Mouse (Mus musculus): ENCODE results near the gene Cmpk2. TPM values are rescaled to one million over a fixed set of nuclear protein-coding genes. Genes with fewer than 3 reads are reported as not detected.

Gene Cmpk2
- polyA plus RNA-seq, 1 experiment from 2014 or later: 11.7 TPM

DNA sequence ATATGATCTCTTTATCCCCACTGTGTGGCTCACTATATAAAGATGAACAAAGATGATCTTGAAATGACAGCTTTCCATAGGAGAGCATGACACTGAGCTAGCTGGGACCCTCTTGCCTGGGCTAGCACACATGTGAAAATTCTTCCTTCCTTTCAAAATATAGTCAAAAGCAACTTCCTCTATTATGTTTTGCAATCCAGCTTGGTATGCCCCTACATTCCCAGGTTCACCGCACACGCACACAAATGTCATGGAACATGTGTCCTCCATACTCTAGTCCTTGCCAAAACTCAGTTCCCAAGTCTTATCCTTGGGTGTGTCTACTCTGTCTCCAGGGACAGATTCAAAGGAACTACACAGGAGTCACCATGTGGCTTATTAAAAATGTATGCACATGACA lies 19.5 kb upstream of the Cmpk2 start:
- no peaks in the 10 kb centered on the region for H3K27me3 ChIP-seq (replicated peaks; ENCODE audit: control insufficient read depth, insufficient read depth, low read length)
- ATAC-seq (no peak), DNase-seq (ENCODE audit: low spot score) (no peak)
- no peak overlapping the region for H3K4me2 ChIP-seq (ENCODE audit: low read length)
- H3K9ac ChIP-seq (ENCODE audit: low read length): no peak overlapping the region
- no peak overlapping the region for H3K27ac ChIP-seq (ENCODE audit: low read depth, low read length)
- no peaks in the 10 kb centered on the region for H3K4me1 ChIP-seq (ENCODE audit: control insufficient read depth, insufficient read depth, low read length)
- H3K9me3 ChIP-seq (replicated peaks; ENCODE audit: control insufficient read depth, low read length): no peaks in the 10 kb centered on the region
- no peak overlapping the region for H3K4me3 ChIP-seq (ENCODE audit: low read depth, low read length)
- WGBS: 97% methylated on average over 2 of the region's 2 CpGs
- H3K36me3 ChIP-seq (ENCODE audit: control insufficient read depth, insufficient read depth, low read length): no peaks in the 10 kb centered on the region

GRCm38 (mm10) chr12:26451150-26451549 lies 17.9 kb upstream of the Cmpk2 start:
- DNase-seq (ENCODE audit: low spot score) (no peak), ATAC-seq (no peak)
- Histone ChIP-seq H3K4me3 (ENCODE audit: low read depth, low read length) (no peak overlapping the region), H3K36me3 (ENCODE audit: control insufficient read depth, insufficient read depth, low read length) (no peaks in the 10 kb centered on the region), H3K4me1 (ENCODE audit: control insufficient read depth, insufficient read depth, low read length) (0 out of 2 replicates have a peak, but pooled peaks cover 3% of the 10 kb centered on the region), H3K27me3 (replicated peaks; ENCODE audit: control insufficient read depth, insufficient read depth, low read length) (no peaks in the 10 kb centered on the region), H3K4me2 (ENCODE audit: low read length) (no peak overlapping the region), H3K9me3 (replicated peaks; ENCODE audit: control insufficient read depth, low read length) (no peaks in the 10 kb centered on the region), H3K9ac (ENCODE audit: low read length) (no peak overlapping the region), H3K27ac (ENCODE audit: low read depth, low read length) (no peak overlapping the region)
- WGBS: 62% methylated on average over 1 of the region's 1 CpGs

DNA sequence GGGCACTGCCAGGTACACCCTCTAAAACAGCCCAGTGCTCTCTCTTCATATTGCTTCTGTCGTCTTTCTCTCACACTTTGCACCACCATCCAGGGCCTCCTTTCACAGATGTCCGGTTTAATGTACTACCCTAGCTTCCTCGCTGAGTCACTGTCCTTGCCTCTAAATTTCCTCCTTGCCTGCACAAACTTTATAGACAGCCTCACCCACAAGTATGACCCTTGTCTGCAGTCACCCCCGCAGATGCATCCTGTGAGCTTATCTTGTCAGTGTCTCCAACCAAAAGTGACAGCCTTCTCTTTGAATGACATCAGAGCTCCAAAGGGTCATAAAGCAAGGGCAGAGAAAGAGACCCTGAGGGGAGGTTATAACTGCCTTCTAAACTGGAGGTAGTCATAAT lies 16.1 kb upstream of the Cmpk2 start:
- 92% methylated on average over 4 of the region's 4 CpGs for WGBS
- H3K9ac ChIP-seq (ENCODE audit: low read length): no peak overlapping the region
- no peak for ATAC-seq

DNA sequence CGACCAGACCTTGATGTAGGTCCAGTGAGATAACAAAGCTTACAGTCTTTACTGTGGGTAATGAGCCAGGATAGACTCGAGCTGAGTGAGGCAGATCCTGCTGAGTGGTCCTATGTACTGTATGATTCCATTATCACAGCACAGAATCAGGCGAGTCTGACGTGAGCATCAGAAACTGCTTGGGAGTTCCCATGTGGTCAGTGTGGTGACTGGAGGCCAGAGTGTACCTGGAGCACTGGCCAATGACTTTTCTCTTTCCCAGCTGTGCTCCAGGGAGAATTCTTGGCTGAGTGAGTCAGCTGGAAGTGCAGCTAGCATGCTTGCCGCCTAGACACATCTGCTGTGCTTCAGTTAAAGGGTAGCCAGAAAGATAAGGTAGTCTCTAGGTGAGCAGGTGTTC lies 14.3 kb upstream of the Cmpk2 start:
- no peak overlapping the region for H3K9ac ChIP-seq (ENCODE audit: low read length)
- 0 out of 2 replicates have a peak, but pooled peaks cover 6% of the 10 kb centered on the region for H3K4me1 ChIP-seq (ENCODE audit: control insufficient read depth, insufficient read depth, low read length)
- H3K4me3 ChIP-seq (ENCODE audit: low read depth, low read length): no peak overlapping the region
- H3K36me3 ChIP-seq (ENCODE audit: control insufficient read depth, insufficient read depth, low read length): no peaks in the 10 kb centered on the region
- H3K9me3 ChIP-seq (replicated peaks; ENCODE audit: control insufficient read depth, low read length): no peaks in the 10 kb centered on the region
- 46% methylated on average over 5 of the region's 5 CpGs for WGBS
- H3K27ac ChIP-seq (ENCODE audit: low read depth, low read length): no peak overlapping the region
- no peak overlapping the region for H3K4me2 ChIP-seq (ENCODE audit: low read length)
- H3K27me3 ChIP-seq (replicated peaks; ENCODE audit: control insufficient read depth, insufficient read depth, low read length): no peaks in the 10 kb centered on the region
- DNase-seq (ENCODE audit: low spot score) (no peak), ATAC-seq (no peak)

More for the DNA sequence above, 16.1 kb upstream of the Cmpk2 start:
- Histone ChIP-seq H3K36me3 (ENCODE audit: control insufficient read depth, insufficient read depth, low read length) (no peaks in the 10 kb centered on the region), H3K4me1 (ENCODE audit: control insufficient read depth, insufficient read depth, low read length) (0 out of 2 replicates have a peak, but pooled peaks cover 6% of the 10 kb centered on the region), H3K4me3 (ENCODE audit: low read depth, low read length) (no peak overlapping the region), H3K27me3 (replicated peaks; ENCODE audit: control insufficient read depth, insufficient read depth, low read length) (no peaks in the 10 kb centered on the region), H3K9me3 (replicated peaks; ENCODE audit: control insufficient read depth, low read length) (no peaks in the 10 kb centered on the region), H3K4me2 (ENCODE audit: low read length) (no peak overlapping the region), H3K27ac (ENCODE audit: low read depth, low read length) (no peak overlapping the region)
- DNase-seq (ENCODE audit: low spot score): no peak

DNA sequence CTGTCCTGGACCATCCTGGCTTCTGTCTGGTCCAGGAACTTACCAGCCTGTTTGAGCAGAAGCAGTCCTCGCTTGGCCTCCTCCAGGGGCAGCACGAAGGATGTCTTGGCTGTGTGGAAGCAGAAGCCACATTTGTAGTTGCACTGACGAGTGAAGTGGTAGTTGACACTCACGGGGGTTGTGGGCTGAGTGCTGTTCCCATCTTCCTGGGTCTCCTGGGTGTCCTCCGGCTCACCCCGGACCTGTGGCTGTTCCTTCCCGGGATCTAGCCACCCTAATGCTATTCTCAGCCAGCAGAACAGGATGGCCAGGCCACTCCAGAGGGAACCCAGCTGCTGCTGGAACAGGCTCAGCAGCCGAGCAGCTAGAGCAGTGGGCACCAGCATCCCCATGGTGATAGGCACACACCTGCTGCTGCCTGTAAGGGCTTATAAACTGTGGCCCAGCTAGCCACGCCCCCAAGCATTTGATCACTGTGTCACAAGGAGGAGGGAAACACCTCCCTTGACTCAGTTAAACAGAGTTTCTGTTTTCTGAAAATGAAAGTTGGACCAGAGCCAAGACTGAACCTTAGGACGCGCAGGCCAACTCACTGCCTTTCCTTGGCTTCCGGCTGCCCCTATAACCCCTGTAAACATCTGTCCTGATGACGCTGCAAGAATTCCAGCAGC lies 12.8 kb upstream of the Cmpk2 start, which contains the start of gene Rsad2:
Gene Rsad2 (minus strand): TSS at position 425 of the 671 bp plus-strand sequence.
- no peak within 1 kb of the TSS for H3K27ac ChIP-seq (ENCODE audit: low read depth, low read length)
- 0 out of 2 replicates have a peak within 1 kb of the TSS, but pooled peaks have one; percentile 21 for H3K4me2 ChIP-seq (ENCODE audit: low read length)
- H3K36me3 ChIP-seq (ENCODE audit: control insufficient read depth, insufficient read depth, low read length): no peaks in the 10 kb centered on the region
- H3K4me3 ChIP-seq (ENCODE audit: low read depth, low read length): no peak within 1 kb of the TSS
- DNase-seq (ENCODE audit: low spot score) (peak; percentile 59), ATAC-seq (peak; percentile 69)
- no peak within 1 kb of the TSS for H3K9ac ChIP-seq (ENCODE audit: low read length)
- H3K9me3 ChIP-seq (replicated peaks; ENCODE audit: control insufficient read depth, low read length): no peaks in the 10 kb centered on the region
- H3K27me3 ChIP-seq (replicated peaks; ENCODE audit: control insufficient read depth, insufficient read depth, low read length): no peaks in the 10 kb centered on the region
- 0 out of 2 replicates have a peak, but pooled peaks cover 6% of the 10 kb centered on the region for H3K4me1 ChIP-seq (ENCODE audit: control insufficient read depth, insufficient read depth, low read length)
- WGBS: 45% methylated on average over 13 of the region's 13 CpGs

DNA sequence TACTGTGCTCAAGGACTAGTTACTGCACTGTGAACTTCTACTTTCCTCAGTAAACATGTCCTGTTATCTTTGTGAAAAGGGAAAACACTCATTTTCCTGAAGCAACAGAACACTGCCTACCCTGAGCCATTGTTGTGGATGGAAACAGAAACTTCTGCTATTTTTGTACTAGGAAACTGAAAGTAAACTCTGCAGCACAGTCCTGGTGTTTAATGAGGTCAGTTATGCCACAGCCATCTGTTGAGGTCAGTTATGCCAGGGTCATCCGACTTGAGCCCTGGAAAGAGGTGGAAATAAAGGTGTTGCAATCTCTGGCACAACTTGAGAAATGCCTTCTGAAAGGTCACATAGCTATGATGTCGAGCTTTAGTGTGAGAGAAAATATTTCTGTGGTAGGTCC lies 8.9 kb upstream of the Cmpk2 start:
- DNase-seq (ENCODE audit: low spot score) (no peak), ATAC-seq (no peak)
- Histone ChIP-seq H3K27me3 (replicated peaks; ENCODE audit: control insufficient read depth, insufficient read depth, low read length) (no peaks in the 10 kb centered on the region), H3K4me2 (ENCODE audit: low read length) (no peak overlapping the region), H3K4me1 (ENCODE audit: control insufficient read depth, insufficient read depth, low read length) (0 out of 2 replicates have a peak, but pooled peaks cover 6% of the 10 kb centered on the region), H3K27ac (ENCODE audit: low read depth, low read length) (no peak overlapping the region), H3K9me3 (replicated peaks; ENCODE audit: control insufficient read depth, low read length) (no peaks in the 10 kb centered on the region), H3K36me3 (ENCODE audit: control insufficient read depth, insufficient read depth, low read length) (no peaks in the 10 kb centered on the region), H3K4me3 (ENCODE audit: low read depth, low read length) (no peak overlapping the region), H3K9ac (ENCODE audit: low read length) (no peak overlapping the region)
- 82% methylated on average over 2 of the region's 2 CpGs for WGBS

GRCm38 (mm10) chr12:26465600-26465999 lies 3.4 kb upstream of the Cmpk2 start:
- no peak overlapping the region for H3K4me3 ChIP-seq (ENCODE audit: low read depth, low read length)
- H3K4me1 ChIP-seq (ENCODE audit: control insufficient read depth, insufficient read depth, low read length): 0 out of 2 replicates have a peak, but pooled peaks cover 2% of the 10 kb centered on the region
- no peak overlapping the region for H3K4me2 ChIP-seq (ENCODE audit: low read length)
- no peaks in the 10 kb centered on the region for H3K9me3 ChIP-seq (replicated peaks; ENCODE audit: control insufficient read depth, low read length)
- no peak overlapping the region for H3K27ac ChIP-seq (ENCODE audit: low read depth, low read length)
- H3K9ac ChIP-seq (ENCODE audit: low read length): no peak overlapping the region
- 82% methylated on average over 5 of the region's 5 CpGs for WGBS
- no peaks in the 10 kb centered on the region for H3K36me3 ChIP-seq (ENCODE audit: control insufficient read depth, insufficient read depth, low read length)
- DNase-seq (ENCODE audit: low spot score) (no peak), ATAC-seq (no peak)
- no peaks in the 10 kb centered on the region for H3K27me3 ChIP-seq (replicated peaks; ENCODE audit: control insufficient read depth, insufficient read depth, low read length)

DNA sequence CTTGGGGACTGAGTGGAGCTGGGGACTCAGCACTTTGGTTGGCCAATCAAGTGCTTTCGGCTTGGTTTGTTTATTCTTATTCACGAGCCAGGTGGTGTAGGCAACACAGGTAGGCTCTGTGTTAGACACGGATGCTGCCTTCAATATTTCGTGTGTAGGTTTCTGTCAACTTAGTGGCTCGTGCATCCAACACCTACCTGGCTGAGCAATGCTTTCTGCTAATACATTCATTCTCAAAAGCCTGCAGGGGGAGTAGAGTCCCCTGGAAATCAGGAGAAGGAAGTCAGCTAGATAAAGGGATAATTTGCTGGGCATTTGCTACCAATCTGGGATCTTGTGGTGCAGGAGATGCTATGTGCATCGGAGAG lies 1.0 kb downstream of the Cmpk2 start:
- peak overlapping the region; percentile 85; the same call in 1 of the 2 replicates for H3K27ac ChIP-seq (ENCODE audit: low read depth, low read length)
- H3K4me2 ChIP-seq (ENCODE audit: low read length): peak overlapping the region; percentile 98
- 0 out of 2 replicates have a peak, but pooled peaks cover 3% of the 10 kb centered on the region for H3K4me1 ChIP-seq (ENCODE audit: control insufficient read depth, insufficient read depth, low read length)
- no peaks in the 10 kb centered on the region for H3K27me3 ChIP-seq (replicated peaks; ENCODE audit: control insufficient read depth, insufficient read depth, low read length)
- 20% methylated on average over 6 of the region's 6 CpGs for WGBS
- no peaks in the 10 kb centered on the region for H3K9me3 ChIP-seq (replicated peaks; ENCODE audit: control insufficient read depth, low read length)
- ATAC-seq: no peak; the same call in 1 of the 2 replicates
- peak overlapping the region; percentile 85 for H3K9ac ChIP-seq (ENCODE audit: low read length)
- no peaks in the 10 kb centered on the region for H3K36me3 ChIP-seq (ENCODE audit: control insufficient read depth, insufficient read depth, low read length)
- DNase-seq (ENCODE audit: low spot score): peak; percentile 64
- peak overlapping the region; percentile 64 for H3K4me3 ChIP-seq (ENCODE audit: low read depth, low read length)

DNA sequence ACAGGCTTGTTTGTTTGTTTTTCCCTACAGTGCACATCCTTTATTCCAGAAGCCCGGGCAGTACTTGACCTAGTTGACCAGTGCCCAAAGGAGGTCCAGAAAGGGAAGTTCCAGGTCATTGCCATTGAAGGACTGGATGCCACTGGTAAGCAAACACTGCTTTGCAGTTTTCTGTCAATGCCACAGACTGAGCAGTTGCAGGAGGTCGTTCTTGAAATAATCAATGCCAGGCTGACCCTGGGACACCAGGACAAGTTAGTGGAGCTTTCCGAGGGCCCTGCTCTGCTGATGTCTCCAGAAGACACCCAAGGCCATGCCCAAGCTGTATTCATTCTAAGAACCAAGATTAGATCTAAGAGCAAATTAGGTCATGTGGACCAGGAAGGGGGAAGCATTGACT lies 2.4 kb downstream of the Cmpk2 start:
- Histone ChIP-seq H3K4me2 (ENCODE audit: low read length) (no peak overlapping the region), H3K36me3 (ENCODE audit: control insufficient read depth, insufficient read depth, low read length) (no peaks in the 10 kb centered on the region), H3K4me1 (ENCODE audit: control insufficient read depth, insufficient read depth, low read length) (0 out of 2 replicates have a peak, but pooled peaks cover 3% of the 10 kb centered on the region), H3K9me3 (replicated peaks; ENCODE audit: control insufficient read depth, low read length) (no peaks in the 10 kb centered on the region), H3K9ac (ENCODE audit: low read length) (no peak overlapping the region), H3K27ac (ENCODE audit: low read depth, low read length) (no peak overlapping the region), H3K4me3 (ENCODE audit: low read depth, low read length) (no peak overlapping the region), H3K27me3 (replicated peaks; ENCODE audit: control insufficient read depth, insufficient read depth, low read length) (no peaks in the 10 kb centered on the region)
- DNase-seq (ENCODE audit: low spot score) (no peak), ATAC-seq (no peak)
- WGBS: 88% methylated on average over 3 of the region's 3 CpGs
